Mouse (Mus musculus): ENCODE results near the gene Eif6. TPM values are rescaled to one million over a fixed set of nuclear protein-coding genes. Genes with fewer than 3 reads are reported as not detected.

Eif6 gene
- 100 to 1,000 TPM; 140 to 603 TPM for polyA plus RNA-seq (2012; fragmentation: generic; extraction: Trizol)

GRCm38 (mm10) chr2:155826630-155827424 lies at the start of gene Eif6:
Gene Eif6 (minus strand): TSS chr2:155826925.

GRCm38 (mm10) chr2:155834732-155835131 lies 8.0 kb upstream of the Eif6 start, which contains the start of gene Fam83c:
Gene Fam83c (minus strand): TSS chr2:155834854.

GRCm38 (mm10) chr2:155819392-155819448 lies 7.5 kb downstream of the Eif6 start, which contains the start of gene BC029722:
Gene BC029722 (minus strand): TSS chr2:155819426.

DNA sequence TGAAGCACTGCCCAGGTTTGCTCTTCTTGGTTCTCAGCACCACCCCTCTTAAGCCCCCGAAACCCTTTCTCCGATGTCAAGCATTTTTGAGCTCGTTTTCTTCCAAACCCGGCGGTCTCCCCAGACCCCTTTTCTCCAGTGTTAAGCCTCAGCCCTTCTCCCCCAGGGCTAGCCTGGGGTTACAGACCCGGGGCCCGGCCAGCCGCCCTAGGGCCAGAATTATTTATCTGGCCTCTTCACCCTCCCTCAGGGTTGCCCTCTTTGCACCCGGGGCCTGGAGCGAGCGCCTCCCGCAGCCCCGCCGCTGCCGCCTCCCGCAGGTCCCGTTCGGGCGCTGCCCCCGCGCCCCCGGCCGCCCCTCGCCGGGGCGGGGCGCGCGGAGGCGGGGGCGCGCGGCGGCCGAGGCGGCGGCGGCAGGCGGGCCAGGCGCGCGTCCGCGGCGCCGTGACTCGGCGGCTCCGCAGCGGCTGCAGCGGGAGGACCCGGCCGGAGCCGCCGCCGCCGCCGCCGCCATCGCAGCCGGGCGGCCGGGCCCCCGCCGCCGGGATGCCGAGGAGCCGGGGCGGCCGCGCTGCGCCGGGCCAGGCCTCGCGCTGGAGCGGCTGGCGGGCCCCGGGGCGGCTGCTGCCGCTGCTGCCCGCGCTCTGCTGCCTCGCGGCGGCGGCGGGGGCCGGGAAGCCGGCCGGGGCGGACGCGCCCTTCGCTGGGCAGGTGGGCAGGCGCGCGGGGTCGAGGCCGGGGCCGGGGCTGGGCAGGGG lies 51.6 kb downstream of the Eif6 start, which contains the start of gene Mmp24:
TSS of gene Mmp24 (plus strand) at position 416 of the 758 bp plus-strand sequence.

Other genes with a start within 250 kb of the Eif6 start
- 10 to 100 TPM; 28.2 to 38.3 TPM for gene Gss, start 234.1 kb downstream of the Eif6 start, polyA plus RNA-seq (2012; fragmentation: generic; extraction: Trizol)
- under 1 TPM; 0.02 to 0.12 TPM for gene Myh7b, start 215.7 kb downstream of the Eif6 start, polyA plus RNA-seq (2012; fragmentation: generic; extraction: Trizol)
- gene Trpc4ap, start 134.5 kb downstream of the Eif6 start, polyA plus RNA-seq (2012; fragmentation: generic; extraction: Trizol), result 100 to 1,000 TPM in 1 of 2 experiments, 10 to 100 TPM in 1; 43.1 to 143 TPM
- gene Edem2, start 97.5 kb downstream of the Eif6 start, polyA plus RNA-seq (2012; fragmentation: generic; extraction: Trizol), result 10 to 100 TPM; 17.7 to 35.3 TPM
- not detected for gene Gm17581, start 91.1 kb downstream of the Eif6 start, polyA plus RNA-seq (2012; fragmentation: generic; extraction: Trizol)
- 1 to 10 TPM; 4.4 to 7.8 TPM for gene Procr, start 75.8 kb downstream of the Eif6 start, polyA plus RNA-seq (2012; fragmentation: generic; extraction: Trizol)
- under 1 TPM; 0.11 to 0.15 TPM for gene Mmp24, start 51.6 kb downstream of the Eif6 start, polyA plus RNA-seq (2012; fragmentation: generic; extraction: Trizol)
- gene BC029722, start 7.5 kb downstream of the Eif6 start, polyA plus RNA-seq (2012; fragmentation: generic; extraction: Trizol), result 10 to 100 TPM; 42.7 to 60.4 TPM
- under 1 TPM in 1 of 2 experiments, not detected in 1; 0.01 TPM for gene Fam83c, start 7.9 kb upstream of the Eif6 start, polyA plus RNA-seq (2012; fragmentation: generic; extraction: Trizol)
- gene Uqcc1, start 103.4 kb upstream of the Eif6 start, polyA plus RNA-seq (2012; fragmentation: generic; extraction: Trizol), result 10 to 100 TPM; 10.3 to 24.6 TPM
- gene Gm15557, start 113.8 kb upstream of the Eif6 start, polyA plus RNA-seq (2012; fragmentation: generic; extraction: Trizol), result under 1 TPM in 1 of 2 experiments, not detected in 1; 0.07 TPM
- under 1 TPM; 0.01 to 0.02 TPM for gene Gdf5, start 118.4 kb upstream of the Eif6 start, polyA plus RNA-seq (2012; fragmentation: generic; extraction: Trizol)
- 10 to 100 TPM in 1 of 2 experiments, 1 to 10 TPM in 1; 3.8 to 12.5 TPM for gene Cep250, start 129.5 kb upstream of the Eif6 start, polyA plus RNA-seq (2012; fragmentation: generic; extraction: Trizol)
- gene 6430550D23Rik, start 181.1 kb upstream of the Eif6 start, polyA plus RNA-seq (2012; fragmentation: generic; extraction: Trizol), result under 1 TPM; 0.01 to 0.76 TPM
- gene Ergic3, start 181.1 kb upstream of the Eif6 start, polyA plus RNA-seq (2012; fragmentation: generic; extraction: Trizol), result 100 to 1,000 TPM; 330 to 541 TPM
- under 1 TPM in 1 of 2 experiments, not detected in 1; under 0.01 TPM for gene Fer1l4, start 226.0 kb upstream of the Eif6 start, polyA plus RNA-seq (2012; fragmentation: generic; extraction: Trizol)
- 1 to 10 TPM; 2.1 to 2.8 TPM for gene Spag4, start 238.2 kb upstream of the Eif6 start, polyA plus RNA-seq (2012; fragmentation: generic; extraction: Trizol)

Data from C3H10T1/2 (cell line).